Mouse (Mus musculus) retina, embryonic 14.5 days (tissue): ENCODE measurements around the gene Vmn2r21.
"Not testable (repeated sequence)": the region's sequence is repeated elsewhere in the genome, so short reads cannot be mapped to it uniquely, and the experiment has no call there.

Experiments used
- DNase-seq: peaks from one replicate; pipeline ENCODE4 v3.0.0-alpha.2; 2015; ENCODE audit warnings: low spot score

Gene Vmn2r21

GRCm38 (mm10) chr6:123533306-123533705 is at the start of gene Vmn2r21:
TSS of gene Vmn2r21 (minus strand) at chr6:123533406.
- not testable (repeated sequence) for DNase-seq

- not testable (repeated sequence) for DNase-seq
Measured at GRCm38 (mm10) chr6:123574698-123575097, 41.5 kb upstream of the Vmn2r21 start.

GRCm38 (mm10) chr6:123539755-123540154 is 6.5 kb upstream of the Vmn2r21 start:
- not testable (repeated sequence) for DNase-seq

- not testable (repeated sequence) for DNase-seq
Measured at GRCm38 (mm10) chr6:123522263-123523011, 10.8 kb downstream of the Vmn2r21 start.

- not testable (repeated sequence) for DNase-seq
Measured at GRCm38 (mm10) chr6:123473045-123473444, 60.2 kb downstream of the Vmn2r21 start.

GRCm38 (mm10) chr6:123472458-123472987 is 60.7 kb downstream of the Vmn2r21 start:
- DNase-seq = not testable (repeated sequence)

GRCm38 (mm10) chr6:123468651-123469050 is 64.6 kb downstream of the Vmn2r21 start:
- not testable (repeated sequence) for DNase-seq
